Mouse (Mus musculus): ENCODE data around the gene Egfem1. TPM values are rescaled to one million over a fixed set of nuclear protein-coding genes. Genes with fewer than 3 reads are reported as not detected.

Gene Egfem1
- total RNA-seq, 2 experiments from 2014 or later: not detected

- ATAC-seq (ENCODE audit: poor library complexity, severe bottlenecking): no peak
These were observed 459.8 kb downstream of the Egfem1 start for GRCm38 (mm10) chr3:29541477-29542079.

GRCm38 (mm10) chr3:29544056-29544455 lies 462.2 kb downstream of the Egfem1 start:
- no peak for ATAC-seq (ENCODE audit: poor library complexity, severe bottlenecking)

- no peak for ATAC-seq (ENCODE audit: poor library complexity, severe bottlenecking)
These were observed 481.3 kb downstream of the Egfem1 start for GRCm38 (mm10) chr3:29563171-29563570.

GRCm38 (mm10) chr3:29578055-29578860 lies 496.4 kb downstream of the Egfem1 start:
- ATAC-seq (ENCODE audit: poor library complexity, severe bottlenecking): no peak

GRCm38 (mm10) chr3:29582749-29583148 lies 500.9 kb downstream of the Egfem1 start:
- no peak for ATAC-seq (ENCODE audit: poor library complexity, severe bottlenecking)

GRCm38 (mm10) chr3:29602140-29602539 lies 520.3 kb downstream of the Egfem1 start:
- no peak for ATAC-seq (ENCODE audit: poor library complexity, severe bottlenecking)

- no peak for ATAC-seq (ENCODE audit: poor library complexity, severe bottlenecking)
These were observed 526.9 kb downstream of the Egfem1 start for GRCm38 (mm10) chr3:29608713-29609112.

GRCm38 (mm10) chr3:29609174-29609573 lies 527.4 kb downstream of the Egfem1 start:
- no peak for ATAC-seq (ENCODE audit: poor library complexity, severe bottlenecking)

GRCm38 (mm10) chr3:29619586-29619985 lies 537.8 kb downstream of the Egfem1 start:
- ATAC-seq (ENCODE audit: poor library complexity, severe bottlenecking): no peak

- ATAC-seq (ENCODE audit: poor library complexity, severe bottlenecking): no peak
These were observed 558.0 kb downstream of the Egfem1 start for GRCm38 (mm10) chr3:29639819-29640218.

- no peak for ATAC-seq (ENCODE audit: poor library complexity, severe bottlenecking)
These were observed 585.0 kb downstream of the Egfem1 start for GRCm38 (mm10) chr3:29666796-29667195.

GRCm38 (mm10) chr3:29689367-29690285 lies 607.8 kb downstream of the Egfem1 start:
- no peak for ATAC-seq (ENCODE audit: poor library complexity, severe bottlenecking)

- ATAC-seq (ENCODE audit: poor library complexity, severe bottlenecking): no peak
These were observed 619.3 kb downstream of the Egfem1 start for GRCm38 (mm10) chr3:29701126-29701525.

GRCm38 (mm10) chr3:29706816-29707215 lies 625.0 kb downstream of the Egfem1 start:
- no peak for ATAC-seq (ENCODE audit: poor library complexity, severe bottlenecking)

GRCm38 (mm10) chr3:29707467-29707866 lies 625.6 kb downstream of the Egfem1 start:
- ATAC-seq (ENCODE audit: poor library complexity, severe bottlenecking): no peak

- no peak for ATAC-seq (ENCODE audit: poor library complexity, severe bottlenecking)
These were observed 644.6 kb downstream of the Egfem1 start for GRCm38 (mm10) chr3:29726376-29726967.

GRCm38 (mm10) chr3:29730062-29730760 lies 648.4 kb downstream of the Egfem1 start:
- ATAC-seq (ENCODE audit: poor library complexity, severe bottlenecking): no peak

GRCm38 (mm10) chr3:29731509-29731908 lies 649.7 kb downstream of the Egfem1 start:
- ATAC-seq (ENCODE audit: poor library complexity, severe bottlenecking): no peak

- no peak for ATAC-seq (ENCODE audit: poor library complexity, severe bottlenecking)
These were observed 650.8 kb downstream of the Egfem1 start for GRCm38 (mm10) chr3:29732626-29733025.

GRCm38 (mm10) chr3:29734251-29734650 lies 652.4 kb downstream of the Egfem1 start:
- no peak for ATAC-seq (ENCODE audit: poor library complexity, severe bottlenecking)
